Mouse (Mus musculus): ENCODE data around the gene Spock2. TPM values are rescaled to one million over a fixed set of nuclear protein-coding genes. Genes with fewer than 3 reads are reported as not detected.
"Not testable (repeated sequence)": the region's sequence is repeated elsewhere in the genome, so short reads cannot be mapped to it uniquely, and the experiment has no call there.

Spock2 gene
- total RNA-seq, 2 experiments from 2014 or later, result 493 to 502 TPM

DNA sequence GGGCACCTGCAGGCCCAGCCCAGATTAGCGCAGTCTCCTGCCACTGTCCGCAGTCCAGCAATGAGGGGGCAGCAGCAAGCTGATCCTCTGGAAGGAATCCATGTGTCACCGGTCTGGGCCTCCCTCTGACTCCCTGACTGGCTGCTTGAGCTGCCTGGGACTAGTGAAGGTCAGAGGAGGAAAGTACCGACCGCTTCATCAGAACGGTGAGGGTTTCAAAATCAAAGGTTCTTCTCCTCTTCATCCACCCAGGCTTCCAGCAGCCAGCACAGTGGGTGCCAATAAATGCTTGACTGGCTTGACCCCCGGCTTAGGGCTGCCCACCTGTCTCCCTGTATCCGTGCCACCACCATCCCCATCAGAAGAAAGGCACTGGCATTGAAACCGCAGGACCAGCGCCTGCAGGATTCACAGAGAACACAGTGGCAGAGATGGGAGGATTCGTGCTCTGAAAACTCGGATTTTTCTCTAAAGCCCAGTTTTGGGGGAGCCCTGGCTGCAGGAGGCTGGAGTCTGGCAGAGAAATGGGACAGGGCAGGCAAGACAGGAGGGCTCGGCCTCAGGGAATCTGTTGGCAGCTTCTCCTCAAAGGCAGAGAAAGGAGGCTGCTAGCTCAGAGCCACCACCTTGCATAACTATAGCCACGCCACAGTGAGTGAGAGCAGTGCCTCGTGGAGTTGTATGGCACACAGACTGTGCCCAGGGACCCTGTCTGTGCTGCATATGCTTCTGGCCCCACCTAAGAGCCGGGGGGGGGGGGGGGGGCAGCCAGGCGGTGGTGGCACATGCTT is 2.5 kb downstream of the Spock2 start:
- peak in 1 of 2 experiments; percentile 45 for DNase-seq

- DNase-seq, result no peak
Measured at GRCm38 (mm10) chr10:60109336-60109735, 3.3 kb downstream of the Spock2 start.

DNA sequence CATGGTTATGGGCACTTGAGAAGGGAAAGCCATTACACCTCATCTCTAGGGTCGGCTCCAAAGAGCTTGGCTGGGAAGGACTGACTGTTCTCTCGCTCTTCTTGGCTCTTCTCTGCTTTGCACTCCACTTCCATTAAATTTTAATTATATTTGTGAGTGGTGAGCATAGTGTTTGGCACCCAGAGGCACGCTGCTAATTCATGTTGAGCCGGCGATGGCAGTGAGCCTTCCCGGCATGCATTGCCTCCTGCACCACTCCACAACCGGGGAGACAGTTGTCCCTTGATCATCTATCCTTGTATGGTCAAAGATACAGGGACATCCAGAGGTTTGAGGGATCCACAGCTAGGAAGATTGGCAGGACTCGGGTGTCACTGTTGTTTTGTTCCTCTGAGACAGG is 4.0 kb downstream of the Spock2 start:
- DNase-seq, result no peak

- DNase-seq, result no peak
Measured at GRCm38 (mm10) chr10:60110908-60111475, 5.0 kb downstream of the Spock2 start.

GRCm38 (mm10) chr10:60113965-60114690 is 8.1 kb downstream of the Spock2 start:
- no peak for DNase-seq

DNA sequence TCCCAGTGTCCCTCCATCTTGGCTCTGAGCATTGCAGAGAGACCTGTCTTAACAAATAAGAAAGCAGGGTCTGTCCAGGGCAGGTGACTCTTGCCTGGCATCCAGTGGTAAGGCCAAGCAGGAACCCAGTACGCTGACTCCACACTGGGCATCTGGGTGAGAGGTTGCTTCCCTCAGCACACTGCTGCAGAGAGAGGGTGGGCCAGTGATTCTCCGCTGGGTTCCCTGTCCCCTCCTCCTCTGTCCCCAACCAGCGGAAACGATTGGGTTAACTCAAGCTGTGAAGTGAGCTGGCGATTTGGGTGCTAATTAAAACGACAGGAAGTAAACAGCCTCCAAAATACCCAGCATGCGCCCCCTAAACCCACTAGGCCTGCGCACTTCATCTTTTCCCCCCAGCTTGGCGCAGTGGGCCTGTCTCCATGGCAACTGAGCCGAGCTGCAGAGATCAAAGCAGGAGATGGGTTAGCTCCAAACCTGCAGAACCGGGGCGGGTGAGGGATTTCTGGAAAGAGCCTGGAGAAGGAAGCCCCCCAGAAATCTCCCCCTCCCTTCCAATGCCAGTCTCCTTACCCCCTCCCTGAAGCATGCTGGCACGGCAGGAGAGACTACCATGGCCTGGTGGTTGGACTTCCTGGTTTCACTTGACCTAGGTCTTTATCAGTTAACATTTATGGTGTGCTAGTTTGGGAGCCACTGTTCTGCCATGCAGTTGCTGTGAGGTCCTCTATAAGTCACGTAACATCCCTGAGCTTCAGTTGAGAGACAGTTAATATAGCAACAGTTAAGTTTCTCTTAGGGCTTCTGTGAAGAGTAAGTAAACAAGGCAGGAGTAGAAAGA is 9.5 kb downstream of the Spock2 start:
- peak; percentile 88 to 89 for DNase-seq

GRCm38 (mm10) chr10:60116997-60117396 is 11.0 kb downstream of the Spock2 start:
- DNase-seq, result no peak

DNA sequence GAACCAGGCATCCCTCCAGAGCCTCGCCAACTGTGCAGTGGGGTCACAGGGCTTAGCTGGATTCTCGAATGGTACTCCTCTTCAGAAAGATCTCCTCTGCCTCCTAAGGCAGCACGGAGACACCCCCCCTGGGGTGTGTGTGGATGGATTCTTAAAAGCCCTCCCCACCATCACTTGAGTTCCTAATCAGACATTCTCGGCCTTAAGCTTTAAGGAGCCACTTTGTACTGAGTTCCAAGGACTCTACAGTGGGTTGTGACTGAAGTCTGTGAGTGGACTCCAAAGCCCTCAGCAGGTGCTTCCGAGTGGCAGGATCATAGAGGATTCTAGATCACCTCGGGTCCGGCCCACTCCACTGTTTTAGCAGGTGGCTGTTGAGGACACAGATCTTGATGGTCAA is 12.4 kb downstream of the Spock2 start:
- no peak for DNase-seq

DNA sequence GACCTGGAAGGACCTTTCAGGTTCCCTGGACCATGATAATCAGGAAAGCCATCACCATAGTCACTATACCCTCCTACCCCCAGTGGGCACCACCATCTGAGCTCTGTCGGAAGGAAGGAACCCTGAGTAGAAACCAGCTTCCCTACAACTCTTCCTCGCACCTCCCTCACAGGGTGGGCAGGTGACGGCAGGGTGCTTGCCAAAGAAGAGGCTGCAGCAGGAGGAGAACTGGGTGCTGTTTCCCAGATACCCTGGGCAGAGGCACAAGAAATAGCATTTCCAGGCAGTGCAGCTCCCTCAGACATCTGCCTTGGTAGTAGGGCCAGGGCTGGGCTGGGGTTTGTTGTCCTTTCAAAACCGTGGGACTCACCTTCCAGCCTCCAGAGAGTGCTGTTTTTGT is 14.6 kb downstream of the Spock2 start:
- DNase-seq, result no peak

DNA sequence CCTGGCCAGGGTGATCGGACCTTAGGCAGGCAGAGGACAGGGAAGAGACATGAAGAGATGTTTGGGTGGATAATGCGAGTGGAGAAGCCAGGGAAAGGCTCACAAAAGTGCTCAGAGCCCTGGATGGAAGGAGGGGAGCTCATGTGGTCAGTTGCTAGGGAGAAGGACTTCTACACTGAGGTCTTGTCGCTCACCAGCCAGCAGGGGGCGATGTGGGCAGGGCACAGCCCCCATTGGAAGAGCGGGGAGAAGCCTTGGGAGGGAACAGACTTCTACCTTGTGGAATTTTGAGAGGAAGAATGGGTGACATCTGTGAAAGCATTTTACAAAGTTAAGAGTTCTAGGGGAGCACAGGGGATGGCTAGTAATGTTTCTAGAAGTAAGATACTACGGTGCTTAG is 18.1 kb downstream of the Spock2 start:
- DNase-seq, result no peak

DNA sequence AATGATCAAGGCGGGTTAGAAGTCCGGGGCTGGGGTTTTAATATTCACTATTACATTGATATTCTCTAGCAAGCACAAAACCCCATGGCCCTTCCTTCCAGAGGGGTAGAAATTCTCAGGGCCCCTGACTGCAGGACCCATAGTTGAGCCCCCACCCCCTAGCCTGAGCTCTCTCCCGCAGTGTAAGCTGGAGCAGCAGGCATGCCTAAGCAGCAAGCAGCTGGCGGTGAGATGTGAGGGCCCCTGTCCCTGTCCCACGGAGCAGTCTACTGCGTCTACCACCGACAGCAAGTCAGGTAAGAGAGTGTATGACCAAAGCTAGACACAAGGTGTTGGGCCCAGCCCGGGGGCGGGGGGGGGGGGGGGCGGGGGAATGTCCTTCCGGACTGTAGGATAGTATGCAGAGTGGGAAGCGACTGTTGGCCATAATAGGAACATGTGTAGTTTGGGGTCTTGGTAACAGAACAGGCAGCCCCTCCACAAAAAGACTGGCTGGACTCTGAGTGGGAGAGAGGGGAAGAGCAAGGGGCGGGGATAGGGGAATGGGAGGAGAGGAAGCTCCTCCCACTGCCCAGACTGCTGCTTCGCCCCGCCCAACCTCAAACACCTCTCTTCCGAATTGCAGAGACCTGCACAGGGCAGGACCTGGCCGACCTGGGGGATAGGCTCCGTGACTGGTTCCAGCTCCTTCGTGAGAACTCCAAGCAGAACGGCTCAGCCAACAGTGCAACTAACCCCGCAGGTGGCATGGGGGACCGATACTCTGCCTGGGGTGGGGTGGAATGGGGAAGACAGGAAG is 19.7 kb downstream of the Spock2 start:
- no peak for DNase-seq

GRCm38 (mm10) chr10:60128287-60128686 is 22.3 kb downstream of the Spock2 start:
- no peak for DNase-seq

DNA sequence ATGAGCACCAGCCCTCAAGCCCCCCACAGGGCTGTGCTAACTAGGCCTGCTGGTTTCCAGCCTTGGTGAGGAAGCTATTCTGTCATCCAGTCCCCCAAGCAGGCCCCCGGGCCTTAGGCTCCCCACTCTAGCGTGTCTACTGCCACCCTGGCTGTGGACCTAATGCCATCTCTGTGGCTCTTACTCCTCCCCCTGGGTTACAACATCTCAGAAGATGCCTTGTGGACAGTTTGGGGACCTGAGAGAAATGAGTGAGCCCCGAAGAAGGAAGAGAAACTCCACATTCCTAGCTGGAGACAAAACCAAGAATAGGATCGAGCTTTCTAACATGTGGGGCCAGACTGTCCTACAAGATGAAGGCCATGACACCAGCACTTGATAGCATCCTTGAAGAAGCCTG is 24.5 kb downstream of the Spock2 start:
- no peak for DNase-seq

DNA sequence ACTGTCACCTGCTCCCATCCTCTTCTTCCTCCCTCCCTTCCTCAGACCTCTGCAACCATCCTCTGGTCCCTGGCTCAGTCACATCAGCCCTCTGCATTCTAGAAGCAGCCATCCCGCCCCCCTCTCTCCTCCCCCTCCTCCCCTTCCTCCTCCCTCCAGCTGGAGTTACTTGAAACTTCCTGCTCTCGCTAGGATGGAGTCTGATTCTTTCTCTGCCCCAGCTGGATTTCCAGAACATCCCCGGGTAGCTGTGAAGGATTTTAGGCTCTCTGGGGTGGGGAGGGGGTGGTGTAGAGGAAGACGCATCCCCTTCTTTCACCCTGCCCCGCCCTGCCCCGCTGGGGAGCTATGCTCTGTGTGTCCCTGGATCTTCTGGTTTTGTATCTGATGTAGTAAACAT is 27.5 kb downstream of the Spock2 start:
- no peak for DNase-seq

DNA sequence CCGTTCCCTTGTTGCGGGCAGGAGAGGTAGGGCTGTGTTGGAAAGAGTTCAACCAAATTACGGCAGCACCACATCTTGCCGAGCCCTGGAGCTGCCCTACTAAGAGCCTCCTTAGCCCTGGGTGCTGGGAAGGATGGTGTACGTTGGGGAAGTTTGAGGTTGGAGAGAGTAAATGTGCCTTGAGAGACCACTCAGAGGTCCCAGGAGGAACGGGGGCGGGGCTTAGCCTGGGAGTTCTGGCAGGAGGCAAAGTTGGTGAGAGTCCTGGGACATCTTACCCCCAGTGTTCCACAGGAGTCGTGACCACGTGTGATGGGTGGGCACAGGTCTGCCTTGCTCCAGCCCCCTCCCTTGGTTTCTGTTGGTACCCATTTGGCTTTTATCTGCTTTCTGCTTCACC is 28.2 kb downstream of the Spock2 start:
- no peak for DNase-seq

GRCm38 (mm10) chr10:60136010-60136409 is 30.0 kb downstream of the Spock2 start:
- DNase-seq, result not testable (repeated sequence)

- no peak for DNase-seq
Measured at GRCm38 (mm10) chr10:60136935-60137334, 30.9 kb downstream of the Spock2 start.

DNA sequence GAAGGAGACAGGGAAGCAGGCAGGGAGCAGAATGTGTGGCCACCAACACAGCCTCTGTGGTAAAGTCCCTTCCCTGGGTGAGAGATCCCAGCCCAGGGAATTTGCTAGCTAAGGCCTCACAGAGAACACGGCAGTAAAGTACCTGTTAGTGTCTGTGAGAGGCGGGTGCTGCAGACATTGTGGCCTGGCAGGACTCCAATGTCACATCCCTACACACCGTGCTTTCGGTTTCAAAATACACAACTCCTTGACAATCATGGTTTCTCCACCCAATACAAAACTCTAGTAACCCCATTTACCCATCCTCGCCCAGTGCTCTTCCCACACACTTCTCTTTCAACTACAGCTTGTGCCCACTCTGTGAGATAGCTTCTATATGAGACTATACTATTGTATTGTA is 32.7 kb downstream of the Spock2 start:
- no peak for DNase-seq

DNA sequence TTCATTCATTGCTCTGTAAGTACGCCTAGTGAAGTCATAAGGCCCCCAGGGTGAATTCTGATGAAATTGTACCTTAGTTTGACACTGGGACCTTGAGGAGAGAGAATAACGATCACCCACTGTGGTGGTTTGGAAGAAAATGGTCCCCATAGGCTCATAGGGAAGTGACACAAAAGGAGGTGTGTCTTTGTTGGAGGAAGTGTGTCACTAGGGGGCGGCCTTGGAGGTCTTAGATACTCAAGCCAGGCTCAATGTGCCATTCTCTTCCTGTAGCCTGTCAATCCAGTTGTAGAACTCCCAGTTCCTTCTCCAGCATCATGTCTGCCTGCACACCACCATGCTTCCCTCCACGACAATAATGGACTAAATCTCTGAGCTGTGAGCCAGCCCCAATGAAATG is 34.7 kb downstream of the Spock2 start:
- DNase-seq, result no peak

DNA sequence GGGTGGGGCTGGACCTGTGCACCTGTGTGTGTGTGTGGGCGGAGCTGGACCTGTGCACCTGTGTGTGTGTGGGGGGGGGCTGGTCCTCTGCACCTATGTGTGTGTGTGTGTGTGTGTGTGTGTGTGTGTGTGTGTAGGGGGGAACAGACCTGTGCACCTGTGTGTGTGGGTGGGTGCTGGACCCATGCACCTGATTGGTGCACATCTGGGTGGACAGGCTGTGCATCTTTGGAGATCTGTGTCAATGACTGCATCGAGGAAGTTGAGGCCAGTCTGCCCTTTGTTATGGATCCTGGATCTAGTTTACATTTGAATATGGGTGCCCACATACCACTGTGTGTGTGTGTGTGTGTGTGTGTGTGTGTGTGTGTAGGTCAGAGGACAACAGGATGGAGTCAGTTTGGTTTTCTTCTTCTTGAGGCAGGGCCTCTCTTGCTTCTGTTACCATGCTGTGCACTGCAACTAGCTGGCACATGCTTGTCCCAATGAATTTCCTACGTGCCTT is 35.7 kb downstream of the Spock2 start:
- no peak for DNase-seq

DNA sequence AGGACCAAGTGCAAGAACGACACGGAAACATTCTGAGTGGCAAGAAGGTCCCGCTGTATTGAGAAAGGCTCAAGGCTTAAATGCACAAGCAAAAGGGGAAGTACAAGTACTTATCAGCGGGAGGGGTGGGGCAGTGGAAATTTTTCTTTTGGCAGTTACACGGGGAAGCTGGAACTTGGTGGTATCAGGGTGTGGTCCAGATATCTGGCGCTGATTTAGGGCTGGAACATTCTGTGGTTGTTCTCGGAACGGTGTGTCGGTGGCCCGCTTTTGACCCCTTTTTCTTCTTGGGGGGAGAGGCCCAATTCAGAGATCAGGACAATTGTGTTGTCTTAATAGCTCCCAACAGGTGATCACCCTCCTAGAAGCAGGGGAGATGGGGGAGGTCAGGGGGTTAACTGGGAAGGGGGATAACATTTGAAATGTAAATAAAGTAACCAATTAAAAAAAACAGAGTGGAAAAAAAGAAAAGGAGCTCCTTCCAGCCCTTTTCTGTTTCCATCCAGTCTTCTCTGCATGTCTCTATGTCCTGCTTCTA is 41.6 kb downstream of the Spock2 start:
- DNase-seq, result not testable (repeated sequence)
